Mouse (Mus musculus) embryonic fibroblast, embryonic 13.5 days (primary cell): ENCODE results near the gene Umod.

ENCODE experiments used
- CTCF ChIP-seq: IDR thresholded peaks from 2 replicates; pipeline ENCODE4 v1.5.1; 2011; ENCODE audit warnings: mild to moderate bottlenecking, control low read depth, low read length, moderate library complexity, borderline replicate concordance; ENCODE audit not compliant: insufficient read depth
- POLR2A ChIP-seq: IDR thresholded peaks from 2 replicates; pipeline ENCODE4 v1.6.1; 2011; ENCODE audit warnings: low read depth, mild to moderate bottlenecking, control low read depth, low read length, moderate library complexity

DNA sequence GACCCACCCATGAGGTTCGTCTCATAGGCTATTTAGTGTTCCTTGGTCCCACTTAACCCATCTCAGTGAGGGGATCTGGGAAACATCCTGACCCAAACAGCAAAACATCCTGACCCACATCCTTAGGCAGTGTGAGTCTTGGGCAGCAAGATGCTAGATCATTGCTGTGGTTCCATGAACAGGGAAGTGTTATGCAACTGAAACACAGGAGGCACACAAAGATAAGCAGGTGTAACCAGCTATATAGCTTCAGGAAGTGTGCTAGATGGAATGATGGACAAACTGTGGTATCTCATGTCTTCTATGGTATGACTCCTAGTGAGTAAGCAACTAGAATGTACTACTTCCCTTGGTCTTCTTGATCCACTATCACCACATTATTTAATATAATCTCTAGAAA lies 37.1 kb downstream of the Umod start:
- TF ChIP-seq POLR2A (no peak), CTCF (no peak)
